Mouse (Mus musculus): ENCODE results near the gene Boc. TPM values are rescaled to one million over a fixed set of nuclear protein-coding genes. Genes with fewer than 3 reads are reported as not detected.

Boc gene
- polyA plus RNA-seq, 1 experiment from 2014 or later, result 13.5 TPM

DNA sequence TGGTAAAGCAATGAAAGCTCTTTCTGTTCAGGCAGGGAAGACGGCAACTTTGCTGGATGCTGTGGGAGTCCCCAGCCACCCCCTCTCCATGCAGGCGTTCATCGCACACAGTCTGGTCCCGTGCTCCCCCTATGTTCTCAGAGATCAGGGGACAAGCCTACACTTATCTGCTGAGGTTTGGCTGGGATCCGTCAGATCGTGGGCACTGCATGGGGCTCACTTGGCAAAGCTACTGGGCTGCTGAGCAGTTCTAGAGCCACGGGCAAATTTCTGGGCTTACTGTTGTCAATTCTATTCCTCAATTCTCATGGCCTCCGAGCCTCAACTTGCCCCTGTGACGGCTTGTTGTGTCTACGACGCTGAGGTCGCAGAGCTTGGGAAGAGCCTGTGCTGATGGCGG is 49.9 kb downstream of the Boc start:
- Histone ChIP-seq H3K4me2 (ENCODE audit: low read length) (no peak overlapping the region), H3K9me3 (replicated peaks; ENCODE audit: low read length) (no peaks in the 10 kb centered on the region), H3K4me3 (replicated peaks; ENCODE audit: low read depth, low read length) (no peak overlapping the region), H3K27ac (no peak overlapping the region), H3K36me3 (ENCODE audit: insufficient read depth, low read length) (peaks cover 12% of the 10 kb centered on the region; the same call in 1 of the 2 replicates), H3K4me1 (replicated peaks; ENCODE audit: insufficient read depth, low read length) (peaks cover 3% of the 10 kb centered on the region; the same call in 1 of the 2 replicates), H3K9ac (ENCODE audit: low read depth, low read length) (no peak overlapping the region), H3K27me3 (ENCODE audit: insufficient read depth, low read length) (no peaks in the 10 kb centered on the region)
- DNase-seq (ENCODE audit: low spot score) (no peak), ATAC-seq (replicated peaks; ENCODE audit: low FRiP score, low read depth) (no peak)
- TF ChIP-seq CTCF (IDR thresholded peaks at IDR 0.05; ENCODE audit: low read depth), result no peak
- 90% methylated on average over 13 of the region's 13 CpGs for WGBS

DNA sequence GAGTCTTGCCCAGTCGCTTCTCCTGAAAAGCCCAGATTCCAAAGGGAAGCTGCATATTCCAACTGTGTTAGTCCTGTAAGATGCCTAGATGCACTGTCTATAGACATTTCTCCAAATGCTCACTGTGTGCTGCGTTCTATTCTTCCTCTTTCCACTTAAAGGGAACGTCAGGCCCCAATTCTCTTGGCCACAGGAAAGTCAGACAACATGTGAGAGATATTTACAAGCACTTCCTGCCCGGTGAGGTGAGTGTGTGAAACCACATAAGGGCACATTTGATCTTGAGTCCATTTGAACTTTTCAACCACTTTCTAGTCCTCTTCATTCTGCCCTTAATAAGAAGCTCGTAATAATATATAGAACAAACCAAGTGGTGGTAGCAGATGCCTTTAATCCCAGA is 50.7 kb downstream of the Boc start:
- WGBS, result 73% methylated on average over 5 of the region's 5 CpGs

DNA sequence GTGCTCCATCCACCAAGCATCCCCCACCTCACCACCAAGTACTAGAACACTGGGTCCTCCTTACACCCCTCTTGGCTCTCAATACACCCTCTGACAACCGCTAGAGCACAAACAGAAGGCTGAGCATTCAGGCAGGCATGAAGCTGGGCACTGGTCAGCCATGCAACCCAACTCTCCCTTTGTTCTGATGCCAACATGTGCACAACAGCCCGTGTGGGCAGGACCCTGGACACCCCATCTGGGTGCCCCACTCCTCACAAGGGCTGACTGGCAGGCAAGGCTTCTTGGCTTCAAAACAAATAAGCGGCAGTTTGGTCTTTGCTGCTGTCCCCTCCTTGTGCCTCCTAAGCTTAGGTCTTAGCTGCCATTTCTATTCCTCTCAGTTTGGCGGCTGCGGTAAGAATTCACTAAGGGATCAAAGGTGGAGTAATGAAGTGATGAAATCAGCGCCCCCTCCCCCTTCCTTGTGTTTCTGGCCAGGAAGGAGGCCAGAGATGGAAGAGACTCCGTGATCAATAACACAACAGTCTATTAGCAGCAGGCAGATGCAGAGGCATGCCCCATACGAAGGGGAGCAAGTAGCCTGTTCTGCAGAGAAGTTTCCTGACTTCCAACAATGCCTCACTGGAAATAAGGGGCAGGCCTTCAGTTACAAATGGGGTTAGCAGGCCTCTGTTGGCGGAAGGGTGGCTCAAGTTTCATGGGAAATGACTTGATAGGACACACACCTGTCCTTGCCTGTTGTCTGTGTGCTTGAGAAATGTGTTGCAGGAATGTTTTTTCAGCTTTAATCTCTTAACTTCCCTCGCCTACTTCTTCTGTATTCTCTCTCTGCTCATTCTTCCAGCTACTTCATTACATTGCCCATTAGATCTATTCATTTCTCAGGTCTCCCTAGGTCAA is 51.4 kb downstream of the Boc start:
- DNase-seq (ENCODE audit: low spot score) (no peak), ATAC-seq (replicated peaks; ENCODE audit: low FRiP score, low read depth) (peak; percentile 65)
- H3K4me2 ChIP-seq (ENCODE audit: low read length), result no peak overlapping the region
- peaks cover 13% of the 10 kb centered on the region for H3K36me3 ChIP-seq (ENCODE audit: insufficient read depth, low read length)
- H3K27ac ChIP-seq, result peak overlapping the region; percentile 50; the same call in 1 of the 2 replicates
- no peak for TF ChIP-seq CTCF (IDR thresholded peaks at IDR 0.05; ENCODE audit: low read depth)
- 44% methylated on average over 10 of the region's 10 CpGs for WGBS
- no peaks in the 10 kb centered on the region for H3K27me3 ChIP-seq (ENCODE audit: insufficient read depth, low read length)
- peaks cover 3% of the 10 kb centered on the region; the same call in 1 of the 2 replicates for H3K4me1 ChIP-seq (replicated peaks; ENCODE audit: insufficient read depth, low read length)
- no peaks in the 10 kb centered on the region for H3K9me3 ChIP-seq (replicated peaks; ENCODE audit: low read length)
- no peak overlapping the region for H3K4me3 ChIP-seq (replicated peaks; ENCODE audit: low read depth, low read length)
- H3K9ac ChIP-seq (ENCODE audit: low read depth, low read length), result no peak overlapping the region

More for the DNA sequence above, 50.7 kb downstream of the Boc start:
- Histone ChIP-seq H3K4me3 (replicated peaks; ENCODE audit: low read depth, low read length) (no peak overlapping the region), H3K4me1 (replicated peaks; ENCODE audit: insufficient read depth, low read length) (peaks cover 3% of the 10 kb centered on the region; the same call in 1 of the 2 replicates), H3K4me2 (ENCODE audit: low read length) (no peak overlapping the region), H3K9me3 (replicated peaks; ENCODE audit: low read length) (no peaks in the 10 kb centered on the region), H3K27me3 (ENCODE audit: insufficient read depth, low read length) (no peaks in the 10 kb centered on the region), H3K9ac (ENCODE audit: low read depth, low read length) (no peak overlapping the region), H3K27ac (no peak overlapping the region), H3K36me3 (ENCODE audit: insufficient read depth, low read length) (peaks cover 15% of the 10 kb centered on the region)
- no peak for ATAC-seq (replicated peaks; ENCODE audit: low FRiP score, low read depth)
- no peak for TF ChIP-seq CTCF (IDR thresholded peaks at IDR 0.05; ENCODE audit: low read depth)
- DNase-seq (ENCODE audit: low spot score), result no peak

DNA sequence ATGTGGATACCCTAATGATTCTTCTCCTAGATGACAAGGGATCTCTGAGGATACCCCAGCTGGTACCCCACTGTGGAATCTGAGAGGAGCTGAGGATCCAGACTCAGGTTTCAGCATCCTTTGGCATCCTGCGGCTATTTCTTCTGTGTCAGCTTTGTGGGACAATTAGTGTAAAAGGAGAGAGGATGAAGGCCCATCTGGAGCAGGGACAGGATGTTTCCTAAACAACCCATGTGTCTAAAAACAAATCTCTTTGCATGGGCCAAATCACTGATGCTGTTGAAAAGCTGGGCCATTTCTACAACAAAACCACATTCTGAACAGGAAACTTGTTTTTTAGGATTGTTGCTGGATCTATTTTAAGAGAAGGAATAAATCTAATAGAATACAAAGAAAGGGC is 53.5 kb downstream of the Boc start:
- no peak for TF ChIP-seq CTCF (IDR thresholded peaks at IDR 0.05; ENCODE audit: low read depth)
- Histone ChIP-seq H3K4me3 (replicated peaks; ENCODE audit: low read depth, low read length) (no peak overlapping the region), H3K27ac (no peak overlapping the region), H3K4me1 (replicated peaks; ENCODE audit: insufficient read depth, low read length) (peaks cover 3% of the 10 kb centered on the region; the same call in 1 of the 2 replicates), H3K36me3 (ENCODE audit: insufficient read depth, low read length) (peaks cover 27% of the 10 kb centered on the region), H3K9me3 (replicated peaks; ENCODE audit: low read length) (no peaks in the 10 kb centered on the region), H3K4me2 (ENCODE audit: low read length) (no peak overlapping the region), H3K27me3 (ENCODE audit: insufficient read depth, low read length) (no peaks in the 10 kb centered on the region), H3K9ac (ENCODE audit: low read depth, low read length) (no peak overlapping the region)
- no peak for DNase-seq (ENCODE audit: low spot score)
- ATAC-seq (replicated peaks; ENCODE audit: low FRiP score, low read depth), result no peak
- 70% methylated on average over 1 of the region's 1 CpGs for WGBS

DNA sequence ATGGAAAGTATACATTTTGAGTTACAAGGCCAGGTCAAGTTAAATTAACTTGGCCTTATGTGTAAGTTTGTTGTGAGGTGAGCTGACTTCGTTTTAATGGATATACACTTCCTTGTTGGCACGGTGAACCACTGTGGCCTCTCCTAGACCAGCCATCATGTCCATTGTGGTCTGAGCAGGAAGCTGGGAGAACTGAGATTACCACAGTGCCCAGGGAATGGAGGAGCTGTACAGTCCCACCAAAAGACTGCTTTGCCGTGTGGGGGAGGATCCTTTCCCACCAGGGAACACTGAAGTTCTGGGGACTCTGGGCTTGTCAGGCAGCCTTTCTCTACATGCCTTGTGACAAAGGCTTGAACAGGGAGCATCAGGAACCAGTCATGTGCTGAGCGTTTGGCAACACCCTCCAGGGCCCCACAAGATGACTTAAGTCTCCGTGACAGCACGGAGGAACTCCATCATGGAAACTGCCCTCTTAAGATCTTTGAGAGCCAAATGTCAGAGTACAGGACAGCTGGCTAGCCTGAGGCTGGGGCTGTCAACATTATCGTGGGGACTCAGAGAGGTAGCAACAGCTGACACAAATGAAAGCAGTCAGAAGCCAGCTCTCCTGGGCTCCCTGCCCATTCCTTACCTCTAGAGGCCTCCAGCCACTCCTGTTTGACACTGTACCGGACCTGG is 55.7 kb downstream of the Boc start:
- H3K36me3 ChIP-seq (ENCODE audit: insufficient read depth, low read length), result peaks cover 47% of the 10 kb centered on the region
- no peak overlapping the region for H3K4me3 ChIP-seq (replicated peaks; ENCODE audit: low read depth, low read length)
- ATAC-seq (replicated peaks; ENCODE audit: low FRiP score, low read depth) (no peak), DNase-seq (ENCODE audit: low spot score) (no peak)
- H3K4me2 ChIP-seq (ENCODE audit: low read length), result no peak overlapping the region
- no peak overlapping the region for H3K9ac ChIP-seq (ENCODE audit: low read depth, low read length)
- no peak for TF ChIP-seq CTCF (IDR thresholded peaks at IDR 0.05; ENCODE audit: low read depth)
- H3K27ac ChIP-seq, result no peak overlapping the region
- H3K4me1 ChIP-seq (replicated peaks; ENCODE audit: insufficient read depth, low read length), result peaks cover 3% of the 10 kb centered on the region; the same call in 1 of the 2 replicates
- no peaks in the 10 kb centered on the region for H3K27me3 ChIP-seq (ENCODE audit: insufficient read depth, low read length)
- no peaks in the 10 kb centered on the region for H3K9me3 ChIP-seq (replicated peaks; ENCODE audit: low read length)
- 58% methylated on average over 8 of the region's 8 CpGs for WGBS

DNA sequence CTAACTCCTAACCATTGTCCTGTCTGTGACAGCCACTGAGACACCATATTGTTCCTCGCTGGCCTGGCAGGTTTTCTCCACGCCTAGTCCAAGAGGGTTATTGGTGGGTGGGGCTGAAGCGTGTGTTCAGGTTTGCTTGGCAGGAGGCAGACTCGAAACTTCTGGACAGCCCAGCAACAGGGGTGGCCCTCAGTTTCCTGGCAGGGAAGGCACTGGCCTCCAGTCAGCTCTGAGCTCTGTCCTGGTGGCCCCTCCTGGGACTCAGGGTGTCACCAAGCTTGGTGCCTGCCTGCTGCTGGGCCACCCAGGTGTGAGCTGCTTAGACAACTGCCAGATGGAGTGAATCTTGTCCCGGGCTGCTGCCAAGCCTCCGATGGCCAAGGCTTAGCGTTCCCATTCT is 56.4 kb downstream of the Boc start:
- no peak for TF ChIP-seq CTCF (IDR thresholded peaks at IDR 0.05; ENCODE audit: low read depth)
- H3K27ac ChIP-seq, result no peak overlapping the region
- no peak overlapping the region for H3K4me3 ChIP-seq (replicated peaks; ENCODE audit: low read depth, low read length)
- H3K27me3 ChIP-seq (ENCODE audit: insufficient read depth, low read length), result no peaks in the 10 kb centered on the region
- no peak overlapping the region for H3K4me2 ChIP-seq (ENCODE audit: low read length)
- ATAC-seq (replicated peaks; ENCODE audit: low FRiP score, low read depth) (no peak), DNase-seq (ENCODE audit: low spot score) (no peak)
- no peak overlapping the region for H3K9ac ChIP-seq (ENCODE audit: low read depth, low read length)
- H3K9me3 ChIP-seq (replicated peaks; ENCODE audit: low read length), result no peaks in the 10 kb centered on the region
- WGBS, result 75% methylated on average over 7 of the region's 7 CpGs
- H3K36me3 ChIP-seq (ENCODE audit: insufficient read depth, low read length), result peaks cover 51% of the 10 kb centered on the region
- H3K4me1 ChIP-seq (replicated peaks; ENCODE audit: insufficient read depth, low read length), result no peaks in the 10 kb centered on the region

All from kidney, postnatal 0 days (tissue).